Mouse (Mus musculus): ENCODE results near the gene Grin2c.

DNA sequence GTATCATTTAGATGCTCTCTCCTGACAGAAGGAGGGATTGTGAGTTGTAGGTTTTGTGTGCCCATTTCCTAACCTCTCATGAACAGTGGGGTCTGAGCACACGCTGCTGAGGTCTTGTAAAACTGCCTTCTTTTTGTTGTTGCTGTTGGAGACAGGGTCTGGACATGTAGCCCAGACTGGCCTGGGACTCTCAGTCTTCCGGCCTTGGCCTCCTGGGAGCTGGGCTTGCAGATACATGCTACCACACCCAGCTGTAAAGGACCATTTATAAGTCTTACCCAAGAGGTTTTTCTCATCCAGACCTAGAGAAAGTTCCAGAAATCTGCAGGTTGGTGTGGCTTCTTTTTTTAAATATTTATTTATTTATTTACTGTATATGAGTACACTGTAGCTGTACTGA is 21.3 kb upstream of the Grin2c start:
- TF ChIP-seq EP300 (IDR thresholded peaks at IDR 0.05; ENCODE audit: insufficient read depth, low read depth, low read length) (no peak), CTCF (IDR thresholded peaks at IDR 0.05; ENCODE audit: low read depth, low read length) (no peak), POLR2A (IDR thresholded peaks at IDR 0.05; ENCODE audit: insufficient read depth, low read length) (no peak)

All from ES-Bruce4 (cell line).